Mouse (Mus musculus): Measurements from ENCODE around the gene Ms4a15.

- TF ChIP-seq POLR2A (IDR thresholded peaks at IDR 0.05; ENCODE audit: borderline replicate concordance, extremely low read depth, low read depth, low read length), result no peak
- peak; percentile 72 for TF ChIP-seq CTCF (IDR thresholded peaks at IDR 0.05; ENCODE audit: insufficient read depth, low read length)
Measured at GRCm38 (mm10) chr19:10979184-10980168, 13.6 kb downstream of the Ms4a15 start.

Data from lung, adult 2 months (tissue).